Mouse (Mus musculus) layer of hippocampus, adult 11-12 months (tissue): Measurements from ENCODE around the gene Pip4k2b.
"Not testable (repeated sequence)": the region's sequence is repeated elsewhere in the genome, so short reads cannot be mapped to it uniquely, and the experiment has no call there.

Source experiments
- DNase-seq: peaks from one replicate; pipeline ENCODE4 v3.0.0; 2022; ENCODE audit warnings: low spot score

The Pip4k2b gene

DNA sequence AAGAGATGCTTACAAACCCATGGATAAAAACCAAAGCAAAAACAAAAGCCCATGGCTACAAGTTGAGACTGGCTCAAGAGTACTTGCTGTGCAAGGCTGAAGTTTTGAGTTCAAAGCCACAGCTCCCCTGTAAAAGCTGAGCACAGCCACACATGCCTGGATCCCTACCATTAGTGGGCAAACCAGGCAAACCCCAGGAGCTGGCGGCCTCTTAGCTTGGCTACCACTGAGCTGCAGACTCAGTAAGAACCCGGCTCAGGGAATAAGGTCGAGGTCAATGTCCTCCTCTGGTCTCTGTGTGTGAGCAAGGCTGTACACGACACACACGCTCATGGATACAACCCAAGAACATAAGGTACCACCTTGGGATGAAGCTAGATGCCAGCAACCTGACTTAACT is 4.0 kb upstream of the Pip4k2b start:
- DNase-seq: no peak

DNA sequence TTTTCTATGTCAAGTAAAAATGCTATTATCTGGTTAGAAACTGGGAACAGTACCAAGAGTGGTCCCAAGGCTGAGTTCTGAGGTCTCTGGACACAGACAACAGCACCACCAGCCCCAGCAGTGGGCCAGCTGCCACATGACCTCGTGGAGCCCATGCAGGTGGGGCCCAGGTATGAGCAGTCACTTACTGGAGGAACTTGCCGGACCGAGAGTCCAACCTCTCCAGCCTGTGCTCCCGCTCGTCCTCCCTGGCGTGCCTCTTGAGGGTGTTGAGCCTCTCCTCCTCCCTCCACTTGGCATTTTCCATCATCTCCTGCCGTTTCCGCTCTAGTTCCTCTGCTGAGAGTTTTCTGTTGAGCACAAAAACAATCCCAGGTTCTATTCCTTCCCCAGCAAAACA is 3.3 kb upstream of the Pip4k2b start:
- no peak for DNase-seq

DNA sequence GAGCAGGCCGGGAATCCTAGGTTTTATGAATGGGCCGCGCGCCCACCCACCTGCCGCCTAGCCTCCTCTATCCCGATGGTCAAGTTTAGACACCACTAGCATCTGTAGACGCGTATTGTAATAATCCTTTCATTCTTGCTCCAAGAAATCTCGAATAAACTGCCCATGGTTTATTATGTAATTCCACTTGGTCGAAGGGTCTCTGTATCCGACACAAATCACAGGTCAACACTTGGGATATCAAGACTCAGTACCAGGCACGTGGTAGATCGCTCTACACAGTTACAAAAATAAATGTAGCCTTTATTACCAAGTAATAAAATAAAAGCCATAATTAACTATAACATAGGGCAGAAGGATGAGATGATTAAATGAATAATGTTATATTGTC is 822 bp upstream of the Pip4k2b start:
- no peak for DNase-seq

DNA sequence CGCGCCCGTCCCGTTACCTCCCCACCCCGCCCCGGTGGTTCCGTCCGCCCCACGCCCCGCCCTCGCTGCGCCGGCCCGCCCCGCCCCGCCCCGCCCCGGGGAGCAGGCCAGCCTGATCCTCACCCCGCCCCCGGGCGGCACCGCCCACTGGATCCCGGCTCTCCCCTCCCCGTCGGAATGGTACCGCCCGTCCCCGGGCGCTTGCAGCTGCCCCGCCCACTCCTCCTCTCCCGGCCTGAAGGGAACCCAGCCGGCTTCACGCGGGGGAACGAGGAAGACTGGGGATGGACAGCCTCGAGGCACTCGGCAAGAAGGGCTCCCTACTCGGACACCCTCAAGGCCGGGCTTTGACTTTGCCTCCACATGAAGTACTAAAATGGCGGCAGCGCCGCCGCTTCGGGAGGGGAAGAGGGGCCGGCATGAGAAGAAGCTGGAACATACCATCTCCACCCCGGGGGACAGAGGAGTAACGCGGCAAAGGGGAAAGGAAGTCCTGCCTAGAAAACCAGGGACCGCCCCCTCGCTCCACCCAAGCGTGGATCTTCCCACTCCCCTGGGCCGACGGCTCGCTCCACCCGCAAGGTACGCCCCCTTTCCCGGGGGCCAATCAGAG is 320 bp upstream of the Pip4k2b start:
- DNase-seq: peak; percentile 99

DNA sequence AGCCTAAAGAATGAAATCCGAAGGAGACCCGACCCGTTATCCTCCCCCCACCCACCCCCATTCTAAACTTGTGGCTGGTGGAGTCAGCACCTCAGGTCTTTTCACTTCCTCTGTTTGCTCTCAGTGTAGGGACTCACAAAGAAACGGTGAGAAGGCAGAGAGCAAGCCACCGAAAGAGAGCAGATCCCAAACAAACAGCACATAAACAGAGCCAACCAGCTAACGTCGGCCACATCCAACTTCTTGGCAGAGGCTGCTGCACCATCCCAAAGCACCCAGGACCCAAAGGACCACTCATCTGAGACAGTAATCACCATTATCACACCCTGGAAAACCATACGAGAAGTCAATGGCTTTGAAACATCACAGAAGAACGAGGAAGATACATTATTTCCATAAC is 1.1 kb downstream of the Pip4k2b start:
- DNase-seq: no peak

DNA sequence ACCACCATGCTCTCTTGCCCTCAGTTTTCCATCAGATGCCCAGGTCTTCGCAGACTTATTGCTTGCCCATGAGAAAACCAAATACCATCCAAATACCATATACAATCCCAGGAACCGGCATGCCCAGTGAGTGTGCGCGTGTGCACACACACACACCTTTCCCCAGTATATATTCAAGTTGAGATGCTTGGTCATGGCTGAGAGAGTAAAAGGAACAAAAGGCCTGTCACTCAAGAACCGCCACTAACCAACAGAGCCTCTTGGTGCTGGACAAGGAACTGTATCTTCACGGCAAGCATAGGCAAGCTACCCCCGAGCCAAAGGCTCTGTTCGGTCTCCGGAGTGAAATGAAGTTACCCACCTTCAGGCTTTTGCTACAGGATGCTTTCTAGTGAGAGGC is 1.9 kb downstream of the Pip4k2b start:
- no peak for DNase-seq

DNA sequence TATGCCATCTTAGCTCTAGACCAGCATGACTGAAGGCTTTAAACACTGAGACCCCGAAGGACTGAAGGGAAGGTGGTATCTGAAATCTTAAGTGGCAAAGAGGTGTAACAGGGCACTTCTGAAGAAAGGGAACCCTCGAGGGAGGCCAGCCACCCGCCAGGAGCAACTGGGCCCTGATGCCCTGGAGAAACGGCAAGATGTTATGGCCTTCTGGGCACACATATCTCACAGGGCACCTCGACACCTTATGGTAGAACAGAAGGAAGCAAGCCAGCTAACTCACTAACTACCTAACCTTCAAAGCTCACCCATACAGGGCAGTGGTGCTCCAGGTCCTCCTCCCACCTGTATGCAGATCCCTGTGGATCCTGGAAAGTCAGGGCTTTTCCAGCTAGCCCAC is 2.3 kb downstream of the Pip4k2b start:
- no peak for DNase-seq

DNA sequence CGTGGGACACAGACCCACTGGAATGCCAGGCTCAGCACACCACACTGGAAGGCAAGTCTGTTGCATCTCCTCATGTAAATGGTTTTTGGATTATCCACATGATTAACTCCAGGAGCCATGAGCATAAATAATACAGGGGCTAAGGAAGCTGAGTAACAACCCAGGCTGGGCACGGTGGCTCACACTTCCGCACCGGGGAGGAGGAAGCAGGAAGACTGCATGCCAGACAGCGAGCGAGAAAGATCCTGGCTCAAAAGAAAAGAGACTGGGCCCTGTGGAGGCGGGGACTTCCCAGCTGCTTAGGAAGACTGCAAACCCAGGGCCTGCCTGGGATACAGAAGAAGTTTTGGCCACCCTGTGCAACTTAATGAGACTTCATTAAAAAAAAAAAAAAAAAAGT is 4.3 kb downstream of the Pip4k2b start:
- DNase-seq: peak; percentile 38

DNA sequence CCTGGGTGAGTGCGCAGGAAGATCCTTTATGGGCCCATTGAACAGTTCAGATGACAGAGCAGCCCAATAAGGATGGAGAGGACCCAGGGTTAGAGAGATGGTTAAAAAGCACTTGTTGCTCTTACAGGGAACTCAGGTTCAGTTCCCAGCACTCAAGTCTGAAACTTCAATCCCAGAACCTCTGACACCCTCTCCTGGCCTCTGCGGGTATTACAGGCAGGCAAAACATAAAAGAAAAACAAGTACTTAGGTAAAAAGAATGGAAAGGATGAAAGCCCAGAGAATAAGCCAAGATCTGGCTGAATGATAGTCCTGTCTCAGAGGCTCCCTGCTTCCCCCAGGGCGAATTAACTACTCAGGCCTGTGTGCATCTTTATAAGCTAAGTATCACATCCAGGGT is 5.3 kb downstream of the Pip4k2b start:
- no peak for DNase-seq

DNA sequence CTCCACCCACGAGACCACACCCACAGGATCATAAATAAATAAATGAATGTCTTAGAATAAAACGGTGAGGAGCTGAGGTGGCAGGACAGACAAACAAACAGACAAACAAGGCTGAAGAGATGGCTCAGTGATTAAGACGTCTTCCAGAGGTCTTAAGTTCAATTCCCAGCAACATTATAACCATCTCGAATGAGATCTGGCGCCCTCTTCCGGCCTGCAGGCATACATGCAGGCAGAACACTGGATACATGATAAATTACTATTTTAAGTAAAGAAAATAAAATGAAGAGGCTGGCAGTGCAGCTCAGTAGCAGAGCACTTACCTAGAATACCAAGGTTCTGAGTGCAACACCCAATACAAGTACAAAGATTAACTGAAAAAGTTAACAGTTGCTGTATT is 5.8 kb downstream of the Pip4k2b start:
- DNase-seq: no peak

DNA sequence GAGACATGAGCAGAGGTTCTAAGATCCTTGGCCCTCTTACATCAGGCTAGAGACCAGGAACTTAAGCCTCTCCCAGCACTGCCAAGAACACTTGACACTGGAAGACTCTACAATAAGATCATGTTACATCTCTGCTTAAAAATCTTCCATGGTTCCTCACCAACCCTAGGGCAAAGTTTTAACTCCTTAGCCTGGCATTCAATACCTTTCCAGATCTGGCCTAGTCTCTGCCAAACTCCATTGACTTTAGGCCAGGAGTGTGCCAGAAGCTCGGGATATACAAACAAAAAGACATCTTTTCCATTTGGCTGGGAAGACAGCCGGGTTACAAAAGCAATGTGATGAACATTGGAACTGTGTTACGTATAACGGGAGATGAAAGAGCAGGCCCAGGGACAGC is 6.9 kb downstream of the Pip4k2b start:
- no peak for DNase-seq

DNA sequence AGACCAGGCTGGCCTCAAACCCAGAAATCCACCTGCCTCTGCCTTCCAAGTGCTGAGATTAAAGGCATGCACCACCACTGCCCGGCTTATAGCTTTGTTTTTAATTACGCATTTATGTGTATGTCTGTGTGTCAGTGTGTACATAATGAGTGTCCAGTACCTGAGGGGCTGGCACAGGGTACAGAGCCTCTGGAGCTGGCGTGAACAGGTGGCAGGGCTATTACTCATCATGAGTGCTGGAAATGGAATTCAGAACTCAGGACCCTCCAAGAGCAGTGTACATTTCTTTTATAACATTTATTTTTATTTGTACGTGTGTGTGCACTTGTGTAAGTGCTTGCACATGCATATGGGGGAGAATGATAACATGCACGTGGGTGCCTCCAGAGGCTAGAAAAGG is 7.9 kb downstream of the Pip4k2b start:
- DNase-seq: no peak

DNA sequence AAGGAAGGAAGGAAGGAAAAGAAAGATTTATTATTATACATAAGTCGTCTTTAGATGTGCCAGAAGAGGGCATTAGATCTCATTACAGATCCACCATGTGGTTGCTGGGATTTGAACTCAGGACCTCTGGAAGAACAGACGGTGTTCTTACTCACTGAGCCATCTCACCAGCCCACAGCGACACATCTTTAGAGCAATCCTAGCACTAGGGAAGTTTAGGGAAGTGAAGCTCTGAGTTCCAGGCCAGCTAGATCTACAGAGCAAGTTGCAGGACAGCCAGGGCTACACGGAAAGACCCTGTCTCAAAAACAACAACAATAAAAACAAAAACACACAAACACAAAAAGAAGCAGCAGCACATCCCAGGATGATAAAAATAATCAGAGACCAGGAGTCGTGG is 9.7 kb downstream of the Pip4k2b start:
- not testable (repeated sequence) for DNase-seq

DNA sequence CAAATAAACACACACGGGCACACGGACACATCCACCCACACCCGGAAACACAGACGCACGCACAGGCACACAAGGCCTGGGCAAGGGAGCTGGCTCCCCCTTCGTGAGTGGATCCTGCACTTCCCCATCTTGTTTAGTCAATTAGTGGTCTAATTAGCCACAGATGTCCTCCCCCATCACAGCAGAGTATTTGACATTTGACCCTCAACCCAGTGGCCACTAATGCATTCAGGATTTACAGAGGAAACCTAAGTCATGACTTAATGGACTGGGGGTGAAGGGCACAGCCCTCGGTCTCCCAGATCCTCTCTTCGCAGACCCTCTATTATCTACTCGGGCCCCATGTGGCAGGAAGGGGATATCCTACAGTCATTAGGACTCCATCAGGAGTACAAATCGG is 10.8 kb downstream of the Pip4k2b start:
- no peak for DNase-seq

DNA sequence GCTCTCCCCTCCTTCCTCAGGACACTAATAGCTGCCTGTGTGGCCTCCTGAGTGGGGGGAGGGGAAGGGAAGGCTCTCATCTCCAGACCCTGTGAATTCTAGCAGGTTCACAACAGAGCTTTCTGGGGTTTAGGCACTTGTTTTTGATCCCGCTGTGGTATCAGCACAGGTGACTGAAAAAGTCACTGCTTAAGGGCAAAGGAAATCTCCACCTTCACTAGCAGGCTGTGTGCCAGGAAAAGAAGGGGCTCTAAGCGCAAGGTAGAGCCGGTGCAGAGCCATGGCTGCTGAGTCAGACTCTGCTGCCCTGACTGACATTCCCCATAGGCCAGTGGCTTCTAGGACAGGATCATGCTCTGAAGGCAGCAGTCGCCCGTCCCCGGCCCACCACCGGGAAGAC is 15.8 kb downstream of the Pip4k2b start:
- no peak for DNase-seq

DNA sequence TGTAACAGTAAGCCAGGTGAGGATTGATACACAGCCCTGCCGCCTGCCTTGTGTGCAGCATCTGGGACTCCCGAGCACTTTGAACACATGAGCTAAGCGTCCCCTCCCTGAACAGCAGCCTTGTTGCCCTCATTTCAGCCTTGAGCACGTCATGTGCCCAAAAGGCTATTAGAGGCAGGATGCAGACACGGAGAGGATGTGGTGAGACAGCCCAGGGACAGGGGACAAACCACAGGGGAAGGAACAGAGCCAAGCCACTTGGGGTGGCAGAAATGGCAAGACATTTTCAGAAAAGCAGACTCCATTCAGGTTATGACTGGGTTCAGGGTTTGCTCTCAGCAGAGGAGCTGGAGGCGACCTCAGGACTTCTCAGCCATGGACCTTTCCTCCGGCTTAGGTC is 16.2 kb downstream of the Pip4k2b start:
- no peak for DNase-seq

DNA sequence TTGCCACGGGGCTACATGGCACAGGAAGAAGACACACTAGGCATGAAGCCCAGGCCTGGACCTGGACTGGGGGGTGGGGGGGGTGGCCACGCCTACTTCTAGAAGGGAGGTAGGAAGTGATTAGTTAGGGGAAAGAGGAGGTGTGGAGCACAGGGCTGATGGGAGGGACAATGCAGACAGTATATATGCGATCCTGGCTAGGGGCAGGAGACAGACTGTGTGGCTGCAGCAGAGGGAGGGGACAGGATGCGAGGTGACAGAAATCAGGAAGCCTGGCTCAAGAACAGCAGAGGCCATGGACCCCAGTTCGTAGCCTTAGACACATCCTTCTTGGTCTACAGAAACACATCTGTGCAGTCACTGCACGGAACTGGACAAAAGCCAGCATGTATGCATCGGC is 20.8 kb downstream of the Pip4k2b start:
- no peak for DNase-seq

DNA sequence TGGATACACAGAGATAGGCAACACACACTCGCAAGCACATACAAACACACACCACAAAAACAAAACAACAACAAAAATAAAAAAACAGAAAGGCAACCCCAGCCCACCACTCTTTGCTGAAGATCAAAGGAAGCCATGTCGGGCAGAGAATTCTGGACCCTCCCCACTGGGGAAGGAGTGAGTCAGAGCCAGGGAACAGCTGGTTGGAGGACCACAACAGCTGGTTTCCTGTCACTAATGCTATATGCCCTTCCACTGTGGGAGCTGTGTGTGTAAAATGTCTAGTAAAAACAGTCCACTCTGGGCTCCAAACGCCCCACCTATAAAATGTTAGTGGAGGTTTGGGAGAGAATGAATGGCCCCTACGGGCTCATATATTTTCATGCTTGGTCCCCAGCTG is 23.2 kb downstream of the Pip4k2b start:
- DNase-seq: no peak

DNA sequence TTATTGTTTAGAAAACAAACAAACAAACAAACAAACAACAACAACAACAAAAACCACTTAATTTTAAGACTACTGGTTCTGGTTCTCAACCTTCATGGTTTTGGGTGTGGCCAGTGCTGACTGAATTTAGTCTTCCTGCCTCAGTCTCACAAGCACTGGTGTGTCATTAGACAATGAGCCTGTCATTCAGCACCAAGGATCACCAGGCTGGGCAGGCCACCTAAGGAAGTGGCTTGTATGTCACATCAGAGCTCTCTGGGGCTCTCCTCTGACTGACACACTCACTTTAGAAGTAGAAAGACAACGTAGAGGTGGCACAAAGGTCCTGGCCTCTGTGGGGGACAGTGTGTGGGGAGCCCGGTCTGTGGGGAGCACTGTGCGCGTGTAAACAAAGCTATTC is 25.5 kb downstream of the Pip4k2b start:
- no peak for DNase-seq

DNA sequence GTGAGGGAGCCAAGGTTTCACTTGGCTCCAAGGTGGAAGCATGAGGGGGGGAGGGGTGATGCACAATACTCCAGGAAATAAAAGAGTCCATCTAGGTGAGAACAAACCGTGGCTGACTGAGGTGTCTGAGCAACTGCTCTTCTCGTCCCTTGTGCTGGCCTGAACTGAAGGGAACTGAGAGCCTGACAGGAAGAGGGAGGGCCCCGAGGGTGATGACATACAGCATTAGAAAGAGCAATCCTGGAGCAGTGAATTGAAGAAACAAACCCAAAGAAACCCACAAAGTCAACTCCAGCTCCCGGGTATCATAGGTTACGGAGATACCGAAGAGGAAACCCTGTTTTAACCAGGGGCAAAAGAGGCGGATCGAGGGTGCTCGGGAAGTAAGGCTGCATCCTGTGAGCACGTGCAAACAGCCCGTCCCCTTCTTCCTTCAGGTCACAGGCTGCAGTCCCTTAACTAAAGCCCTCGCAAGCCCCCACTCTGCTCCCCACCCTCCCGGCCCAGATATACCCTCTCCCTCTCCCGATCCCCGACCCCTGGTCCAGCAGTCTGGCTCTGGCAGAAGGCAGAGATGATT is 26.1 kb downstream of the Pip4k2b start:
- no peak for DNase-seq

DNA sequence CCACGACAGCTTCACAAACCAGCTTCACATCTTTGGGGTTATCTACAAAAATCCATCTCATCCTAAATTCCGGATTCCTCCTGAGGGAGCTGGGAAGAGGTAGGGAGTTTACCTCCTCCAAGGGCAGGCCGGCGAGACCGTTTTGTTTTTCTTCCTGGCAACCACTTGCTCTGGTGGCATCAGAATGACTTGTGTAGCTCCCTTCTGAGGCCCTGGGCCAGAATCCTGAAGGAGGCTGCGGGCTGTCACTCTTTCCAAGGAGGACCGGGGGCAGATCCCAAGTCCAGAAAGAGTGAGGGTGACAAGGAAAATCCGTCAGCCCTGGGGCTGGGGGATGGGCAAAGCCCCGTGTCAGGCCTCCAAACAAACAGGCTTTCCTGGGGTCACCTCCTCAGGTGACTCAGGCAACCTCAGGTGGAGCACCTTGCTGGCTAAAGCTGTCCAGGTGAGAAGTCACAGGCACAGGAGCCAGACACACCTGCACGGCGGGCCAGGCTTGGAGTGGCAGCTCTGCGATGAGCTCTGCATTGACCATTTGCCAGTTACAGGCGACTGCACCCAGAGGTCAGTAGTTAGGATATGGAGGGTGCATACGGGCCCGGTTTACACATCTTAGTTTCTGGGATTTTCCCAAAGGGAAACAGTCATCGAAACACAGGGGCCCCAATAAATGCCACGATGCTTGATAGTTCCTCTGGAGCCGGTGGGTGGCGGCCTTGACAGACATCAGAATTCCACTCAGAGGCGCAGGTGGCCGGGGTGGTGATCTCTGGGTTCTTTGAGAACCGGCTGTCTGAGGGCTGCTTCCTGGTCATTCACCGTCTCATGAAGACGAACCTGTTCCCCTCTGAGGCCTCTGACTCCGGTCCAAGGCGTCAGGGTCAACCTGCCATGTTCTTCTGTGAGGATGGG is 26.9 kb downstream of the Pip4k2b start:
- no peak for DNase-seq

DNA sequence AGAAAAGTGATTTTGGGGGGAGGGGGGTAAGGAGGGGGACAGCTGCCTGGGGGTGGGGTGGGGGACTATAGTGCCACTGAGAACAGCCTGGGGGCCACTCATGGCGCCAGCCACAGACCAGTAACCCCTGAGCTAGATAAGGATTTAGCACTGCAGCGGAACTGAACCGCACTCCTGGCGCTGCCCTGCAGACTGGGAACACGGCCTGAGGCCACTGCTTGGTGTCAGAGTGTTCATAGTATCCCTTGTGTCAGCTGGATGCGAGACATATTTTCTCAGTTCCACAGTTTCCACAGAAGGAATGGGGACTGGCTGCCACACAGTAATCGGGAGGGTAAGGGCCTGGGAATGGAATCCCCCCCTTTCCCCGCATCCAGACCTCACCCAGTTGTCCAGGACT is 28.5 kb downstream of the Pip4k2b start:
- DNase-seq: no peak
